Mouse (Mus musculus) small intestine, adult 2 months (tissue): ENCODE results near the gene Tmem136. TPM values are rescaled to one million over a fixed set of nuclear protein-coding genes. Genes with fewer than 3 reads are reported as not detected.

Experiments
- H3K27ac ChIP-seq: fragments of 200-500 bp; 2 replicates; pipeline ENCODE4 v1.5.1; 2012; ENCODE audit warnings: low read depth, low read length, control low read depth, inconsistent platforms; ENCODE audit not compliant: insufficient read depth
- H3K27me3 ChIP-seq: fragments of 200-500 bp; 2 replicates; pipeline ENCODE4 v1.6.1; 2012; ENCODE audit warnings: mild to moderate bottlenecking, moderate library complexity, low read length, inconsistent platforms; ENCODE audit not compliant: control insufficient read depth, insufficient read depth
- H3K36me3 ChIP-seq: fragments of 200-500 bp; 2 replicates; pipeline ENCODE4 v1.6.1; 2012; ENCODE audit warnings: mild to moderate bottlenecking, low read length, control low read depth, inconsistent platforms; ENCODE audit not compliant: control insufficient read depth, insufficient read depth
- H3K4me1 ChIP-seq: fragments of 200-500 bp; 2 replicates; pipeline ENCODE4 v1.6.1; 2012; ENCODE audit warnings: low read length, inconsistent platforms, mixed read lengths; ENCODE audit not compliant: control insufficient read depth, insufficient read depth, insufficient read length
- H3K4me3 ChIP-seq: fragments of 200-500 bp; 2 replicates; pipeline ENCODE4 v1.5.1; 2012; ENCODE audit warnings: low read depth, mild to moderate bottlenecking, control low read depth, inconsistent platforms, low read length, moderate library complexity
- CTCF ChIP-seq: fragments of 200-500 bp; IDR thresholded peaks from 2 replicates; pipeline ENCODE4 v1.5.1; 2012; ENCODE audit warnings: low read depth, mild to moderate bottlenecking, control low read depth, inconsistent platforms, low read length, moderate library complexity, mixed read lengths; ENCODE audit not compliant: insufficient replicate concordance, insufficient read length; ENCODE audit errors: extremely low read depth
- POLR2A ChIP-seq: fragments of 200-500 bp; IDR thresholded peaks from 2 replicates; pipeline ENCODE4 v1.6.1; 2012; ENCODE audit warnings: low read depth, mild to moderate bottlenecking, control low read depth, inconsistent platforms, low read length, moderate library complexity
- WGBS: fragments of 180-500 bp; shearing (Covaris S2); methylation state at CpG from one replicate; pipeline ENCODE4 v1.1.7; 2018; 5-methylcytosine and 5-hydroxymethylcytosine counted together
- polyA plus RNA-seq: library from polyadenylated mRNA; depleted of rRNA; stranded (reverse); fragments of >200 nt; gene quantifications from 2 replicates; pipeline ENCODE4 v1.2.3, GENCODE M21; 2012

The Tmem136 gene
- polyA plus RNA-seq, 1 experiment = 0.55 TPM

- WGBS = 64% methylated on average over 7 of the region's 7 CpGs
- no peaks in the 10 kb centered on the region for H3K36me3 ChIP-seq
- H3K4me3 ChIP-seq = no peak overlapping the region
- H3K27ac ChIP-seq = no peak overlapping the region
- 0 out of 2 replicates have a peak, but pooled peaks cover 1% of the 10 kb centered on the region for H3K4me1 ChIP-seq
- TF ChIP-seq CTCF (no peak), POLR2A (no peak)
- no peaks in the 10 kb centered on the region for H3K27me3 ChIP-seq
Observed at GRCm38 (mm10) chr9:43076163-43076562, 40.2 kb downstream of the Tmem136 start.

DNA sequence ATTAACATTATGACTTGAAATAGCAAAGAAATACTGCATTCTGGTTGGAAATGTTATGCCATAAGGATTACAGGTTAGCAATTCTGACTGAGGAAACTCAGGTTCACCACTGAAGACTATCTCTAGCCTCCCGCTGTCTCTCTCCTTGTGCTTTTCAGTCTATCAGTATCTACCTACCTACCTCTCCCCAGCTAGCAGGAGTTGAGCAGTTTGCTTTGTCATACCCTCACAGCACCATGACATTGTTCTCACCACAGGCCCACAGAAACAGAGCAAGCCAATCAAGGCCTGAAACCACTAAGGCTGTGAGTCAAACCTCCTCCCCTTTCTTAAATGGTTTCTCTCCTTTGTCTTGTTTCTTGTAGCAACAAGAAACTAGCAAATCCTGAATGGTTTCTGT lies 41.8 kb downstream of the Tmem136 start:
- Histone ChIP-seq H3K36me3 (no peaks in the 10 kb centered on the region), H3K4me3 (no peak overlapping the region), H3K4me1 (no peaks in the 10 kb centered on the region), H3K27ac (no peak overlapping the region), H3K27me3 (no peaks in the 10 kb centered on the region)
- TF ChIP-seq POLR2A (no peak), CTCF (no peak)
- WGBS = 100% methylated on average over 1 of the region's 1 CpGs

DNA sequence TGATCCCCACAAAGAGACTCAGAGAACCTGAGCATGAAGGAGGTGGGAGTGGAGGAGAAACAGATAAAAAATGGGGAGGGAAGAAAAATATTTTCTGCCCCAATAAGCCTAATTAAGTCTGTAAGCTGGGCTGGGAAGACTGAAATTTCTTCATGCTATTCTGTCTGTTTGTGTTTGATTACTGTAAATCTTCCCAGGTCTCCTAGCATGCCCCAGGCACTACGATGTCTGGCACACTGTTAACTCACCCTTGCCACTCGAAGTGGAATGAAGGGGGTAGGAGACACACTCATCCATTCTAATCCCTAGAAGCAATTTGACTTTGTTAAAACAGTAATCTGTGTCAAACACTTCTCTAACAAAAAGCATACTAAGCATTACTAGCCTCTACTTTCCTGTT lies 44.6 kb downstream of the Tmem136 start:
- TF ChIP-seq CTCF = no peak
- no peak for TF ChIP-seq POLR2A
- H3K27ac ChIP-seq = no peak overlapping the region
- no peaks in the 10 kb centered on the region for H3K27me3 ChIP-seq
- peaks cover 2% of the 10 kb centered on the region; the same call in 1 of the 2 replicates for H3K4me1 ChIP-seq
- H3K36me3 ChIP-seq = no peaks in the 10 kb centered on the region
- no peak overlapping the region for H3K4me3 ChIP-seq
- 80% methylated on average over 2 of the region's 2 CpGs for WGBS

GRCm38 (mm10) chr9:43071176-43071575 lies 45.2 kb downstream of the Tmem136 start:
- no peak overlapping the region for H3K4me3 ChIP-seq
- WGBS = 55% methylated on average over 4 of the region's 4 CpGs
- H3K27me3 ChIP-seq = no peaks in the 10 kb centered on the region
- H3K4me1 ChIP-seq = peaks cover 2% of the 10 kb centered on the region; the same call in 1 of the 2 replicates
- no peak overlapping the region for H3K27ac ChIP-seq
- no peak for TF ChIP-seq CTCF
- no peak for TF ChIP-seq POLR2A
- no peaks in the 10 kb centered on the region for H3K36me3 ChIP-seq

DNA sequence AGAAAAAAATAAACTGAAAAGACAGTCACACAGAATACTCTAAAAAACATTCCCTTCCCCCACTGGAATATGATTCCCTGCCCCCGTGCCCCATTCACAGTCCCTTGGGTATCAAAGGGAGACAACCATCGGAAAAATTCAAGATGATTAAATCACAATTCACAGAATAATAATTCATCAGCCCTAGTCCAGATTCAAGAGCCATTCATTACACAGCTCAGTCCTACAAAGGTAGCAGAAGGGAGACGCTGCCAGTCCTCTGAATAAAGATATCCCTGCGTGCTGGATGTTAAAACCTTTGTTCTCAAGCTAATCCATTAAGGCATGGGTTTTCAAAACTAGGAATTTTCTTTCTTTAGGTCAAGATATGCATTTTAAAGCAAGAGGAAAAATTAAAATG lies 45.8 kb downstream of the Tmem136 start:
- WGBS = 87% methylated on average over 4 of the region's 4 CpGs
- Histone ChIP-seq H3K4me3 (no peak overlapping the region), H3K36me3 (no peaks in the 10 kb centered on the region), H3K4me1 (peaks cover 2% of the 10 kb centered on the region; the same call in 1 of the 2 replicates), H3K27ac (no peak overlapping the region), H3K27me3 (no peaks in the 10 kb centered on the region)
- TF ChIP-seq CTCF (no peak), POLR2A (no peak)

GRCm38 (mm10) chr9:43070153-43070552 lies 46.2 kb downstream of the Tmem136 start:
- 88% methylated on average over 2 of the region's 2 CpGs for WGBS
- no peaks in the 10 kb centered on the region for H3K27me3 ChIP-seq
- TF ChIP-seq POLR2A (no peak), CTCF (no peak)
- no peak overlapping the region for H3K4me3 ChIP-seq
- peaks cover 2% of the 10 kb centered on the region; the same call in 1 of the 2 replicates for H3K4me1 ChIP-seq
- no peak overlapping the region for H3K27ac ChIP-seq
- H3K36me3 ChIP-seq = no peaks in the 10 kb centered on the region

- Histone ChIP-seq H3K27ac (no peak overlapping the region), H3K36me3 (no peaks in the 10 kb centered on the region), H3K4me1 (peaks cover 2% of the 10 kb centered on the region; the same call in 1 of the 2 replicates), H3K27me3 (no peaks in the 10 kb centered on the region), H3K4me3 (no peak overlapping the region)
- no peak for TF ChIP-seq CTCF
- no peak for TF ChIP-seq POLR2A
- 41% methylated on average over 3 of the region's 3 CpGs for WGBS
Observed at GRCm38 (mm10) chr9:43067896-43068295, 48.5 kb downstream of the Tmem136 start.

- Histone ChIP-seq H3K27ac (no peak overlapping the region), H3K36me3 (no peaks in the 10 kb centered on the region), H3K4me1 (peaks cover 2% of the 10 kb centered on the region; the same call in 1 of the 2 replicates), H3K27me3 (no peaks in the 10 kb centered on the region), H3K4me3 (no peak overlapping the region)
- 89% methylated on average over 4 of the region's 4 CpGs for WGBS
- no peak for TF ChIP-seq CTCF
- no peak for TF ChIP-seq POLR2A
Observed at GRCm38 (mm10) chr9:43065231-43065630, 51.1 kb downstream of the Tmem136 start.
